15 mouse cellular contexts compared by ENCODE assay signal in genomic region chr14:45328072-45328713, GRCm38 (mm10).
"Had no signal": no experiment of that assay in that cellular context is flagged by ENCODE, and none has a peak within 500 bp of the region (broad histone marks: within the 10 kb centered on the region; RNA-seq: fewer than 3 reads in every experiment).

No protein-coding gene starts in this region.

- H3K27ac ChIP-seq: kidney, embryonic 15.5 days; left cerebral cortex, adult 2 months; limb, embryonic 10.5 days; neural tube, embryonic 13.5 days had no signal

- H3K9me3 ChIP-seq: kidney, embryonic 15.5 days; limb, embryonic 10.5 days; liver, embryonic 12.5 days; lung, embryonic 15.5 days; megakaryocyte, embryonic 14.5 days; midbrain, embryonic 15.5 days; neural tube, embryonic 13.5 days had no signal

- H3K27me3 ChIP-seq: kidney, embryonic 15.5 days; liver, embryonic 12.5 days; lung, embryonic 15.5 days; megakaryocyte, embryonic 14.5 days; midbrain, embryonic 15.5 days; neural tube, embryonic 13.5 days had no signal

- DNase-seq: kidney, postnatal 14 days; liver, postnatal 0 days; lung, postnatal 14 days; retina, postnatal 1 day; right cerebral cortex, postnatal 4 days; spleen, adult 18-20 months; thymus, adult 18-20 months had no signal

- H3K4me3 ChIP-seq: left cerebral cortex, adult 2 months had no signal

- H3K9ac ChIP-seq: kidney, embryonic 15.5 days; liver, embryonic 12.5 days; lung, embryonic 15.5 days; midbrain, embryonic 15.5 days had no signal
